Mouse (Mus musculus) lung, postnatal 0 days (tissue): ENCODE measurements around the gene Gspt1. TPM values are rescaled to one million over a fixed set of nuclear protein-coding genes. Genes with fewer than 3 reads are reported as not detected.
A peak's percentile ranks its signal among the peaks of the same experiment; 100 is the strongest.

Source experiments
- ATAC-seq: fragments of 200-750 bp; cut with Nextera tagmentation; 2 replicates; pipeline ENCODE4 v1.8.0; 2017; ENCODE audit warnings: moderate library complexity
- DNase-seq: peaks from one replicate; pipeline ENCODE4 v3.0.0-alpha.2; 2016; ENCODE audit warnings: low spot score
- H3K27ac ChIP-seq: fragments of 300-500 bp; sonication (generic); 2 replicates; pipeline ENCODE4 v1.5.1; 2014; ENCODE audit warnings: antibody characterized with exemption, mild to moderate bottlenecking, low read length, mixed read lengths
- H3K27me3 ChIP-seq: fragments of 300-500 bp; sonication (generic); replicated peaks from 2 replicates; pipeline ENCODE4 v1.6.1; 2014; ENCODE audit warnings: low read length, mixed read lengths; ENCODE audit not compliant: insufficient read depth
- H3K36me3 ChIP-seq: fragments of 300-500 bp; sonication (generic); 2 replicates; pipeline ENCODE4 v1.6.1; 2014; ENCODE audit warnings: low read length, mixed read lengths; ENCODE audit not compliant: insufficient read depth
- H3K4me1 ChIP-seq: fragments of 300-500 bp; sonication (generic); 2 replicates; pipeline ENCODE4 v1.6.1; 2014; ENCODE audit warnings: antibody characterized with exemption, low read depth, low read length, mixed read lengths; ENCODE audit not compliant: insufficient read depth
- H3K4me2 ChIP-seq: fragments of 300-500 bp; sonication (generic); replicated peaks from 2 replicates; pipeline ENCODE4 v1.6.1; 2014; ENCODE audit warnings: low read depth, mild to moderate bottlenecking, low read length, moderate library complexity, mixed read lengths
- H3K4me3 ChIP-seq: fragments of 300-500 bp; sonication (generic); 2 replicates; pipeline ENCODE4 v1.5.1; 2014; ENCODE audit warnings: low read depth, low read length
- H3K9ac ChIP-seq: fragments of 300-500 bp; sonication (generic); replicated peaks from 2 replicates; pipeline ENCODE4 v1.6.1; 2014; ENCODE audit warnings: low read depth, mild to moderate bottlenecking
- H3K9me3 ChIP-seq: fragments of 300-500 bp; sonication (generic); 2 replicates; pipeline ENCODE4 v1.6.1; 2016; ENCODE audit warnings: low read length, mixed read lengths
- CTCF ChIP-seq: IDR thresholded peaks from 2 replicates; pipeline ENCODE4 v1.5.1; 2016; ENCODE audit warnings: antibody characterized with exemption, mild to moderate bottlenecking
- EP300 ChIP-seq: IDR thresholded peaks from 2 replicates; pipeline ENCODE4 v1.6.1; 2016; ENCODE audit warnings: antibody characterized with exemption, mild to moderate bottlenecking, control low read depth
- WGBS: fragments of 180-500 bp; shearing (Covaris S2); extraction: QIAGEN DNeasy Blood & Tissue Kit; methylation state at CpG from one replicate; pipeline ENCODE4 v1.1.7; 2014; 5-methylcytosine and 5-hydroxymethylcytosine counted together
- polyA plus RNA-seq: library from polyadenylated mRNA; unstranded; fragments of >200 nt; fragmentation: Nextera tagmentation; extraction: Ambion mirVana; gene quantifications from 2 replicates; pipeline ENCODE4 v1.2.1, GENCODE M21; 2015

Gene Gspt1
- polyA plus RNA-seq, 1 experiment from 2014 or later = 34.2 TPM

GRCm38 (mm10) chr16:11242401-11242800 is 11.7 kb downstream of the Gspt1 start:
- no peak for DNase-seq
- H3K27me3 ChIP-seq = no peaks in the 10 kb centered on the region
- H3K9me3 ChIP-seq = no peaks in the 10 kb centered on the region
- H3K4me1 ChIP-seq = no peaks in the 10 kb centered on the region
- TF ChIP-seq CTCF (no peak), EP300 (no peak)
- H3K36me3 ChIP-seq = no peaks in the 10 kb centered on the region
- H3K27ac ChIP-seq = no peak overlapping the region
- WGBS = 78% methylated on average over 1 of the region's 1 CpGs
- H3K4me2 ChIP-seq = no peak overlapping the region
- H3K4me3 ChIP-seq = no peak overlapping the region
- ATAC-seq = no peak
- H3K9ac ChIP-seq = no peak overlapping the region

DNA sequence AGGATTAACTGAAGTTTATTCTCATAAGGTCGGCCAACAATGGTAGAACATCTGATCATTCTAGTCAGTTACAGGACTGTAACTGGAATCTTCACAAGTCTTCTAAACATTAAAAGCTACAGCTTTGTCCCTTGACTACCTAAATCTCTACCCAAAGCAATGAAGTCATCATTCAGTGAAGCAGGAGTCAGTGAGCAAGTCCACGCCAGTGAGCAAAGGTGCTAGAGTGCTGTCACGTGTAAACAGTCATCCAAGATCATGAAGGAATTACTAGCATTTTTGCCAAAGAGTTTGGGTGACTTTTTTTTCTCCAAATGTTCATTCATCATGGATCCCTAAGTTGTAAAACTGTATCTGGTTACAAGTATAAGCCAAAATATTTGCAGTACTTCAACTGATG is 36.3 kb downstream of the Gspt1 start:
- H3K36me3 ChIP-seq = no peaks in the 10 kb centered on the region
- H3K4me2 ChIP-seq = no peak overlapping the region
- no peaks in the 10 kb centered on the region for H3K27me3 ChIP-seq
- ATAC-seq (no peak), DNase-seq (no peak)
- 78% methylated on average over 3 of the region's 3 CpGs for WGBS
- no peak overlapping the region for H3K27ac ChIP-seq
- no peak for TF ChIP-seq CTCF
- H3K4me3 ChIP-seq = no peak overlapping the region
- H3K9me3 ChIP-seq = no peaks in the 10 kb centered on the region
- no peak overlapping the region for H3K9ac ChIP-seq
- H3K4me1 ChIP-seq = no peaks in the 10 kb centered on the region

GRCm38 (mm10) chr16:11203600-11204390 is 50.3 kb downstream of the Gspt1 start:
- DNase-seq (peak; percentile 7), ATAC-seq (peak; percentile 8; the same call in 1 of the 2 replicates)
- 0 out of 2 replicates have a peak, but pooled peaks cover 4% of the 10 kb centered on the region for H3K36me3 ChIP-seq
- H3K9ac ChIP-seq = peak overlapping the region; percentile 53
- H3K9me3 ChIP-seq = no peaks in the 10 kb centered on the region
- no peaks in the 10 kb centered on the region for H3K27me3 ChIP-seq
- TF ChIP-seq EP300 (no peak), CTCF (no peak)
- peak overlapping the region; percentile 51 for H3K4me3 ChIP-seq
- peak overlapping the region; percentile 88 for H3K4me2 ChIP-seq
- H3K27ac ChIP-seq = peak overlapping the region; percentile 88
- 3% methylated on average over 24 of the region's 24 CpGs for WGBS
- peaks cover 10% of the 10 kb centered on the region for H3K4me1 ChIP-seq

GRCm38 (mm10) chr16:11202571-11203554 is 51.3 kb downstream of the Gspt1 start, which contains the start of gene Rsl1d1:
Rsl1d1 (minus strand) TSS chr16:11203331.
- Histone ChIP-seq H3K9ac (peak within 1 kb of the TSS; percentile 53), H3K4me3 (peak within 1 kb of the TSS; percentile 51), H3K9me3 (no peaks in the 10 kb centered on the region), H3K27me3 (no peaks in the 10 kb centered on the region), H3K36me3 (peaks cover 12% of the 10 kb centered on the region; the same call in 1 of the 2 replicates), H3K4me2 (peak within 1 kb of the TSS; percentile 88), H3K27ac (peak within 1 kb of the TSS; percentile 88), H3K4me1 (peaks cover 10% of the 10 kb centered on the region)
- ATAC-seq (peak; percentile 99), DNase-seq (peak; percentile 98)
- WGBS = under 1% methylated on average over 68 of the region's 68 CpGs
- TF ChIP-seq CTCF (no peak), EP300 (no peak; the same call in 1 of the 2 replicates)

DNA sequence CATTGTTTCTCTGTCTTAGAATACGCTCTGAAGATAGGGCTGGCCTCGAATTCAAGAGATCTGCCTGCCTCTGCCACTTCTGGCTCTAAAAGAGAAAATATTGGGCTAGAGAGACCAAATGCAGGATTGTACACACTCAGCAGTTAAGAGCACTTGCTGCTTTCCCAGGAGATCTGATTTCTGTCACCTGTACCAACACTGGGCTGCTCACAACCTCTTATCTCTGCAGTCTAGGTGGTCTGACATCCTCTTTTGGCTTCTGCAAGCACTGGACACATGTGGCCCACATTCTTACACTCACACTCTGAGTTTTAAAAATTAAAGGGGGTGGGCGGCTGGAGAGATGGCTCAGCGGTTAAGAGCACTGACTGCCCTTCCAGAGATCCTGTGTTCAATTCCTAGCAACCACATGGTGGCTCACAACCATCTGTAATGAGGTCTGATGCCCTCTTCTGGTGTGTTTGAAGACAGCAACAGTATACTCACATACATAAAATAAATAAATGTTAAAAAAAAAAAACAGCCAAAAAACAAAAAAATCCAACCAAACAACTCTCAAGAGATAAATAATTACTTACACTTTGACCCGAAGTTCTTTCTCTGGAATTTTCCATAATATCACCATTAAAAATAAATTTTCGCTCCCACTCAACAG is 52.3 kb downstream of the Gspt1 start:
- Histone ChIP-seq H3K27ac (no peak overlapping the region), H3K4me3 (peak overlapping the region; percentile 51; the same call in 1 of the 2 replicates), H3K9ac (no peak overlapping the region; the same call in 1 of the 2 replicates), H3K36me3 (peaks cover 18% of the 10 kb centered on the region; the same call in 1 of the 2 replicates), H3K4me1 (peaks cover 10% of the 10 kb centered on the region), H3K9me3 (no peaks in the 10 kb centered on the region), H3K27me3 (no peaks in the 10 kb centered on the region), H3K4me2 (peak overlapping the region; percentile 88)
- TF ChIP-seq EP300 (no peak), CTCF (peak; percentile 33; the same call in 1 of the 2 replicates)
- 58% methylated on average over 6 of the region's 6 CpGs for WGBS
- ATAC-seq (no peak), DNase-seq (no peak)
